Mouse (Mus musculus): ENCODE results near the gene Etfdh.

The Etfdh gene

GRCm38 (mm10) chr3:79629416-79629730 lies at the start of gene Etfdh:
TSS of gene Etfdh (minus strand) at chr3:79629500.
- DNase-seq: peak; percentile 98

- peak; percentile 8 for DNase-seq
Measured at GRCm38 (mm10) chr3:79676411-79676810, 47.1 kb upstream of the Etfdh start.

- DNase-seq: peak; percentile 74
Measured at GRCm38 (mm10) chr3:79674641-79675040, 45.3 kb upstream of the Etfdh start.

- peak; percentile 74 for DNase-seq
Measured at GRCm38 (mm10) chr3:79673082-79673481, 43.8 kb upstream of the Etfdh start.

GRCm38 (mm10) chr3:79672188-79672587 lies 42.9 kb upstream of the Etfdh start:
- DNase-seq: peak; percentile 68

GRCm38 (mm10) chr3:79670556-79670955 lies 41.3 kb upstream of the Etfdh start:
- DNase-seq: no peak

GRCm38 (mm10) chr3:79664787-79665408 lies 35.6 kb upstream of the Etfdh start:
- DNase-seq: peak; percentile 75

- DNase-seq: peak; percentile 23
Measured at GRCm38 (mm10) chr3:79656682-79657081, 27.4 kb upstream of the Etfdh start.

- DNase-seq: peak; percentile 35
Measured at GRCm38 (mm10) chr3:79652129-79652528, 22.8 kb upstream of the Etfdh start.

- DNase-seq: peak; percentile 100
Measured at GRCm38 (mm10) chr3:79628561-79629415, 512 bp downstream of the Etfdh start, which contains the start of gene 4930579G24Rik. TSS of gene 4930579G24Rik (plus strand) at chr3:79629079.

GRCm38 (mm10) chr3:79628182-79628560 lies 1.1 kb downstream of the Etfdh start:
- no peak for DNase-seq

- no peak for DNase-seq
Measured at GRCm38 (mm10) chr3:79627484-79628181, 1.7 kb downstream of the Etfdh start.

GRCm38 (mm10) chr3:79609886-79610285 lies 19.4 kb downstream of the Etfdh start:
- no peak for DNase-seq

GRCm38 (mm10) chr3:79595468-79595867 lies 33.8 kb downstream of the Etfdh start:
- DNase-seq: peak; percentile 92

GRCm38 (mm10) chr3:79591793-79592471 lies 37.4 kb downstream of the Etfdh start:
- no peak for DNase-seq

GRCm38 (mm10) chr3:79590863-79591792 lies 38.2 kb downstream of the Etfdh start, which contains the start of gene Ppid:
TSS of gene Ppid (plus strand) at chr3:79591342.
- DNase-seq: peak; percentile 98

- no peak for DNase-seq
Measured at GRCm38 (mm10) chr3:79589671-79590070, 39.6 kb downstream of the Etfdh start.

- peak; percentile 97 for DNase-seq
Measured at GRCm38 (mm10) chr3:79586804-79587203, 42.5 kb downstream of the Etfdh start.

GRCm38 (mm10) chr3:79579891-79580575 lies 49.3 kb downstream of the Etfdh start:
- no peak for DNase-seq

GRCm38 (mm10) chr3:79578164-79578563 lies 51.1 kb downstream of the Etfdh start:
- DNase-seq: no peak

- no peak for DNase-seq
Measured at GRCm38 (mm10) chr3:79577606-79578005, 51.7 kb downstream of the Etfdh start.
